Mouse (Mus musculus): ENCODE results near the gene Arfgap3.

GRCm38 (mm10) chr15:83374076-83374475 lies 24.0 kb upstream of the Arfgap3 start:
- TF ChIP-seq HCFC1 (IDR thresholded peaks at IDR 0.05; ENCODE audit: borderline replicate concordance, insufficient read depth, low read length) (no peak), MAFK (IDR thresholded peaks at IDR 0.05; ENCODE audit: insufficient read depth, low read depth, low read length) (no peak)
